Mouse (Mus musculus) natural killer cell, adult 2 months (primary cell): Measurements from ENCODE around the gene Fam71e2.
"Not testable (repeated sequence)": the region's sequence is repeated elsewhere in the genome, so short reads cannot be mapped to it uniquely, and the experiment has no call there.

Source experiments
- DNase-seq, 2 experiments: peaks; one replicate each; pipeline ENCODE4 v3.0.0; 2022; ENCODE audit warnings: low spot score in 2 of 2

Gene Fam71e2

GRCm38 (mm10) chr7:4771202-4771601 lies at the start of gene Fam71e2:
Gene Fam71e2, minus strand, starts transcription at chr7:4771302.
- DNase-seq = no peak

- no peak for DNase-seq
Observed at GRCm38 (mm10) chr7:4816559-4816958, 45.5 kb upstream of the Fam71e2 start.

DNA sequence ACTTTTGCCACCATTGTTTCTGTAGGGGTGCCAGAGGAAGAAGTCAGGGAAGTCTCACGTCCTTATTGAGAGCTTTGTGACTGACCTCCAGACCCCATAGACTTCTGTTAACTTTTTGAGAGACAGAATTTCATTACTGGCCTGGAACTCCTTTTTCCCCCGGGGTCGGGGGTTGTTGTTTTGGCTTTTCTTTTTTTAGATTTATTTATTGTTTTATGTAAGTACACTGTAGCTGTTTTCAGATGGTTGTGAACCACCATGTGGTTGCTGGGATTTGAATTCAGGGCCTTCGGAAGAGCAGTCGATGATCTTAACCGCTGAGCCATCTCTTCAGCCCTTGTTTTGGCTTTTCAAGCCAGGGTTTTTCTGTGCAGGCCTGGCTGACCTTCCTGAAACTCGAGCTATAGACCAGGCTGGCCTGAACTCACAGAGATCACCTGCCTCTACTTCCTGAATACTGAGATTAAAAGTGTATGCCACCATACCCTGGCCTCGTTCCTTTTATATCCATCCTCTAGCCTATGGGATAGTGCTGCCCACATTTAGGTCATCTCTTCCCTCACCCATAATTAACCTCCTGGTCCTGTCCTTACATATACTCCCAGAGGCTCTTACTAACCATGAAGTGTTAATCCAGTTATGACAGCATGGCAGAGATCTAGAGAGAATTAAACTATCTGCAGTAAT lies 42.1 kb upstream of the Fam71e2 start:
- DNase-seq = no peak

DNA sequence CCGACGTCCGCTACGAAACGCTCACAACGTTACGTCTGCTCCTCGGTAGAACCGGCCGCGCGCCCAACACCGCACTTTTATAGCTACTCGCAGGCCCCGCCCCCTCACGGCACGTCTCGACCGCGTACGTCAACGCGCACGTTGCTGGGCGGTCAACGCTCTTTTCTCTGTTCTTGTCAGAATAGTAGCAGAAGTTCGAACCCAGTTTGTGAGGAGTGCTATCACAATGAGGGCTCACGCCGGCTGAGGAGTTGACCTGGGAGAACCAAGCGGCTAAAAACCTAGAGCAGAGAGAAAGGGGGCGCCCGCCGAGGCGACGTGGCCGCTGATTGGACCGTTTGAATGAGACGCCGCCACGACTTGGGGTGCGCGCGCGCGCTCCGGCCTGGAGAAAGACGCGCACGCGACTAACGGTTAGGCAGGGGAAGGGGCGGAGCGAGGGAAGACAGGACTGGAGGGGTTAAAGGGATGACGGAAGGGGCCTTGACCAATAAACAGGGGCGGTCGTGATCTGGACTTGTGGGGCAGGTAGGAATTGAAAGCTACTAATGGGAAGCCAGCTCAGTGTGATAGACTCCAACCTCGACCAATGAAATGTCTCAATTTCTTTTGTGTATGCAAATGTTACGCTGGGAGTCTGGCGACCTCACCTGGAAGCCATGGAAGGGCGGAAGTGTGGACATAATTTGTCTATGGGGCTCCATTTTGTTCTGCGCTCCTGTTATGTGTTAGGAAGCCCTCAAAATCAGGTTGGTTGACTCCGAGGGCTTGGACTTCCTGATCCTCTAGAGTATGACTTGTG lies 41.4 kb upstream of the Fam71e2 start, which contains the start of gene Ube2s:
Gene Ube2s (minus strand): TSS at position 288 of the 802 bp plus-strand sequence.
- DNase-seq = peak; percentile 97 to 99

DNA sequence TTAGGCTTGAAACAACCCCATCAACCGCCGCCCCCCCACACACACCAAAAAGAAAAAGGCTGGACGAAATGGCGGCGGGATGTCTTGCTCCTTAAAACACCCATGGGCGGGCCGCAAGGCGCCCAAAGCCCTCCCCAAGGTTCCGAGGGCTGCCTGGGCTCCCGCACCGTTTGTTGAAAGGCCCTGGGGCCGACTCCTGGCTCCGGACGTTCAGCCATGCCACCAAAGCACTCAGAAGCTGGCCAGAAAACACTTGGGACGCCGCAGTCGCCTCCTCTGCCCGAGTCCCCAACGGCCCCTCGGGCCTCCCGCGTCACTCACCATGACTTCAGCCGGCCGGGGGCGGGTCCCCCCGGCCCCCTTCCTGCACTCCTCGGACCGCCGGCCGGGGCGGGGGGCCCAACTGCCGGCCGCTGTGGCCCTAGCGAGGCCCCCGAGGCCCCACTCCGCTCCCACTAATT lies 40.8 kb upstream of the Fam71e2 start:
- DNase-seq = no peak

- not testable (repeated sequence) for DNase-seq
Observed at GRCm38 (mm10) chr7:4811131-4811530, 40.0 kb upstream of the Fam71e2 start.

DNA sequence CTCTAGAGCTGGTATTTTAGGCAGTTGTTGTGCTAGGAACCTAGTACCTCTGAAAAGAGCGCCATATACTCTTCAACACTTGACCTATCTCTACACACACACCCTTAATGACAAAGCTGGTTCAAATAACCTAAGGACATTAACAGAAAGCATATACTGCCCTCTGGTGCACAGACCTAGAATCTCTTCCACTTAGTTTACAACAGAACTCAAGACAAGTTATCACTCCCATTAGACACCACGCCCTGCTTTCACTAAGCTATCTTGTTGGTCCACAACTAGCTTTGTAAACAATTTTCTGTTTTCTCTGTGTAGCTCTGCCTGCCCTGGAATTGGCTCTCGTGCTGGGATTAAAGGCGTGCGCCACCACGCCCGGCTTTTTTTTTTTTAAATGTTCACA lies 35.6 kb upstream of the Fam71e2 start:
- DNase-seq = peak; percentile 32 to 42

GRCm38 (mm10) chr7:4802247-4802646 lies 31.1 kb upstream of the Fam71e2 start:
- DNase-seq = no peak

GRCm38 (mm10) chr7:4795767-4796433 lies 24.8 kb upstream of the Fam71e2 start:
- DNase-seq = peak; percentile 24

DNA sequence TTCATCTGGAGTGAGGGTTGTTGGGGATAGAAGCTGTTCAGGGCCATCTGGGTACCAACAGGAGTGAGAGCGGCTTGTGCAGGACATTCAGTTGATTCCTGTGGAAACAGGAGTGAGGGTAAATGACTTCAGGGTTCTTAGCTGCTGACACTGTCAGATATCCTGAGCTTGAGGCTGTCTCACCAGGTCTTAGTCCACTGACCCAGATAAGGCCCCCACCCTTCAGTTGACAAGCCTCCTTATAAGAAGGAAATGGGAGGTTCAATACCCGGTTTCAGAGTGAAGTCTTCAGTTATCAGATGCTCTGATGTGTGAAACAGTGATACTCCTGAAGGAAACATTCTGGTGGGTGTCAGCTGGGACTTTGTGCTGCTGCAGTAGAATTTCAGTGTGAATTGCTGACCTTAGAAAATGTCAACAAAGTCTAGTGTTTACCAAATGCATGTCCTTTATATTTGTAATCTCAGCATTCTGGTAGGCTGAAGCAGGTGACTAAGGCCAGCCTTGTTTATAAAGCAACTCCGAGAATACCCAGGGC lies 23.6 kb upstream of the Fam71e2 start:
- DNase-seq = no peak

DNA sequence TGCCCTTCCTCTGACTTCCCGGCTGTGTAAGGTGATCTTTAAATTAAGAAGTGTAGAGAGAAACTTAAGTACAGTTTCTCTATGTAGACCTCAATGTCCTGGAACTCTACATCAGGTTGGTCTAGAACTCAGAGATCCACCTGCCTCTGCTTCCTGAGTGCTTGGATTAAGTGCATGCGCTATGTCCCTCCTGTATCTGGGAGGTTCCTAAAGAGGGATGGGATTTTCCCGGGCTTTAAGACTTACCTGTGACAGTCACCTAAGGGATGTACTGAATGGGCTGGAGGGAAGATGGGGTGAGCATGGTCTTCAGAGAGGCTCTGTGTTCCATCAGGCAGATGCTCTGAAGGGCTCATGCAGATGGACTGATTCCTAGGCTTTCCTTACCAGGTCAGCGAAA lies 22.6 kb upstream of the Fam71e2 start:
- no peak for DNase-seq

GRCm38 (mm10) chr7:4793248-4793647 lies 22.1 kb upstream of the Fam71e2 start:
- DNase-seq = peak in 1 of 2 experiments; percentile 6

DNA sequence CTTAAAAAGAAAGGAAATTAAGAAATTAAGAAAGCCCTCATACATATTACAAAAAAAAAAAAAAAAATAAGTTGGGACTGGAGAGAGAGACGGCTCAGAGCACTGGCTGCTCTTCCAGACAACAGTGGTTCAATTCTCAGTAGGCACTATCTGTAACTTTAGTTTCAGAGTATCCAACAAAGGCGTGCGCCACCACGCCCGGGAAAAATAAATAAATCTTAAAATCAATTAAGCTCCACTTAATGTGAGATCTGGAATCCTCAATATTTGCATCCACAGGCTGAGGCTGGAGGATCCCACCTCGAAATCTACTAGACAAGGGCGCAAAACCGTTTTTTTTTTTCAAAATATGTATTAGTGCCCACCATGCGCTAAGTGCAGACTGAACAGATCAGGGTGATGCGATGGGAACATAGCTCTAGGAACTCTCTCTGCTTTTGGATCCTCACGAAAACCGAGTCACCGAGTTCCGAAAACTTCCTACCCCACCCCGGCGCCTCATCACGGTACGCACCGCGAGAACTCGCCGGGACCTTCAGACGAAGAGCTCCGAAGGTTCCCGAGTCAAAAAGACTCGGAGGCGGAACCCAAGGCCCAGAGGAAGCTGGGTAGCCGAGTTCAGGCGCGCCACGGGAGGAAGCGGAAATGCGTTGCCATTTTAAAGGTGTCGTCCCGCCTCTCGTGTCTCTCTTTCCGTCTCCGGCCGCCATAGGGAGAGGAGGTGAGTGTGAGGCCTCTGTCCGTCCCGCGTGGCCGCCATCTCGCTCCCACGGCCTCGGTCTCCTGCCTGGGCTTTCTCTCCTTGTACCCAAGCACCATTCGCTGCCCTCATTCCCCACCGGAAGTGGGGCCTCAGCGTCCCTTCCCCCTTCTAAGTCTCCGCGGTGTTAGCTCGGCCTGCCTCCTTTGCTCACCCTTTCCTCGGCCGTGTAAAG lies 21.4 kb upstream of the Fam71e2 start, which contains the start of gene Rpl28:
Gene Rpl28 (plus strand): TSS at position 597 of the 935 bp plus-strand sequence.
- peak; percentile 92 to 94 for DNase-seq

- no peak for DNase-seq
Observed at GRCm38 (mm10) chr7:4789436-4789935, 18.4 kb upstream of the Fam71e2 start, which contains the start of gene Tmem238. Gene Tmem238, minus strand, starts transcription at chr7:4789656.

GRCm38 (mm10) chr7:4788499-4789435 lies 17.7 kb upstream of the Fam71e2 start:
- peak; percentile 21 to 27 for DNase-seq

DNA sequence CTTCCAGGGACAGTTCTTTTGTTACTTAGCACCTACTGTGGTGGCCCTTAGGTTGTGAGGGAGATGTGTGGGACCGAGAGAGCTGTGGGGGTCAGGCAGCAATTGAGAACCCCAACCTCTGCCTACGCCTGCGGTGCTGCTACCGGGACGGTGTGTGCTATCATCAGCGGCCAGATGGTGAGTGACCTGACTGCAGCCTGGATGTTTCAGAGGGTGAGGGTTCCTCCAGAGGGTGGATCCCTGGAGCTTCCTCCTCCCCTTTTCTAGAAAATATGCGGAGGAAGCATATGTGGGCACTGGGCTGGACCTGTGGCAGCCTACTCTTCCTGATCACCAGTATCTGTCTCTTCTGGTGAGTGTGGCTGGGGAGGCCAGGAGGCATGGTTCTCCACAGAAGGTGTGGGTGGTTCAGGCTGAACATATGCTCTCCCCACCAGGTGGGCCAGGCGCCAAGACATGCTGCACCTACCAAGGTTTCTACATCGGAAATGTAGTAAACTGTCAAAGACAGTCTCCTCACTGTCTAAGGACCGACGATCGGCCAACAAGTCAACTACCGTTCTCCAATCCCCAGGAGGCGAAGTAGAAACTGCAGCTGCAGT lies 12.7 kb upstream of the Fam71e2 start:
- no peak for DNase-seq

DNA sequence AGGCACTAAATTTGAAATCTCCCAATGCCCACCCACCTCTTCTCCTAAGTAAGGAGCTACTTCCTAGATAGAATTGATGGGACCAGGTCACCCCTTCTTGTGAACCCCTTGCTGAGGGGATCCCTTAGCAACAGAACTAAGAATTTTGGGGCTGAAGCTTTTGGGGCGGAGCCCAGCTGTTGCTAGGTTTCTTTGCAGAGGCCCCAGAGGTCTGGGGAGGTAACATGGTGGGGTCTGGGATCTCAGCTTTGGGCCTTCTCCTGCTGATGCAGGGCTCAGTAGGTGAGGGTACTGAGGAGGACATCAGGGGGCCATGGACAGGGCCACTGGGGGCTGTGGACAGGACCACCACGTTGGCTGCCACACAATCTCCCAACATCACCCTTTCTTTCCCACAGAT lies 11.7 kb upstream of the Fam71e2 start, which contains the start of the genes Il11 and Tmem190:
Gene Il11 (minus strand): TSS at position 101 of the 400 bp plus-strand sequence.
Gene Tmem190 (plus strand): TSS at position 179 of the 400 bp plus-strand sequence.
- no peak for DNase-seq

DNA sequence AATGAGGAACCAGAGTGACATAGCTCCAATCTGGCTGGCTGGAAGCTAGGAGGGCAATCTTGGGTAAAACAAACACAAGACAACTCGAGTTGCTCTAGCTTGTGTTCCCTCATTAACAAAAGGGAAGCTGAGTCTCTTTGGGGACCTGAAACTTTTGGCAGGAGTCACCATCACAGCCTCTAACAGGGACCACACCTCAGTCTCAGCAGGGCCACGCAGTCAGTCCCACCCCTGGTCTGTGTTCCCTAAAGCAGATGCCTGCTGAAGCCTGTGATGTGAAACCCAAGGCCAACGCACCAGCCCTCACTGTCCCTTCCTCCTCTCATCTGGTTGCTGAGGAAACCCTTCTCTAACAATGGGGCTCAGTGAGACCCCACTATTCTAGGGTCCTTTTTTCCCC lies 11.0 kb upstream of the Fam71e2 start:
- DNase-seq = no peak

- peak in 1 of 2 experiments; percentile 11 for DNase-seq
Observed at GRCm38 (mm10) chr7:4779921-4780320, 8.8 kb upstream of the Fam71e2 start.
